Mouse (Mus musculus) E14TG2a.4 (cell line): ENCODE results near the gene Asb15.

Experiments
- H3K27me3 ChIP-seq: 2 replicates; pipeline ENCODE4 v1.6.1; 2014; ENCODE audit warnings: low read length, control low read depth; ENCODE audit not compliant: insufficient read depth
- H3K36me3 ChIP-seq: 2 replicates; pipeline ENCODE4 v1.6.1; 2014; ENCODE audit warnings: low read length, control low read depth; ENCODE audit not compliant: insufficient read depth
- H3K4me1 ChIP-seq: replicated peaks from 2 replicates; pipeline ENCODE4 v1.6.1; 2014; ENCODE audit warnings: low read depth, low read length, control low read depth
- H3K4me3 ChIP-seq: replicated peaks from 2 replicates; pipeline ENCODE4 v1.5.1; 2014; ENCODE audit warnings: mild to moderate bottlenecking, low read length
- H3K9me3 ChIP-seq: 2 replicates; pipeline ENCODE4 v1.6.1; 2014; ENCODE audit warnings: low read length, control low read depth
- CTCF ChIP-seq: conservative IDR thresholded peaks from 2 replicates; pipeline ENCODE4 v1.5.1; 2014; ENCODE audit warnings: low read length
- NANOG ChIP-seq: IDR thresholded peaks from 2 replicates; pipeline ENCODE4 v1.6.1; 2014; ENCODE audit warnings: borderline replicate concordance, low read length, mixed read lengths
- POU5F1 ChIP-seq: IDR thresholded peaks from 2 replicates; pipeline ENCODE4 v1.6.1; 2014; ENCODE audit warnings: low read length, borderline replicate concordance

The Asb15 gene

DNA sequence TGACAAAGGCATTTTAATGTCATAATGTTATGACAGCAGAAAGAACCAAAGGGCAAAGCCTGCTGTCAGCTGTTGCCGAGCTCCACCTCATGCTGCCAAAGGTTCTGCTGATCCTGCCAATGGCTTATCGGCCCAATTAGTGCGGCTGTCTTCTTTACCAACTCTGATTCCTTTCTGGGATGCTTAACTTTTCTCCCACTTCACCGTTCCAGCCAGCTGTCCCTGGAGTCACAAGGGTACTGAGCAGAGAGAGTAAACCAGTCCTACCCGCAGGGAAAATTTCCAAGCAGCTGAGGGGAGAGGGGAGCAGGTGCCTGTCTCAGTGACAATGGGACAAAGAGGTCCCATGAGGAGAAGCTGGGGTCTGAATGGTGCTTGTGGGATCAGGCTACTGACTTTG is 71.7 kb downstream of the Asb15 start:
- Histone ChIP-seq H3K4me3 (no peak overlapping the region), H3K27me3 (no peaks in the 10 kb centered on the region)
- TF ChIP-seq NANOG (no peak), CTCF (no peak), POU5F1 (no peak)

DNA sequence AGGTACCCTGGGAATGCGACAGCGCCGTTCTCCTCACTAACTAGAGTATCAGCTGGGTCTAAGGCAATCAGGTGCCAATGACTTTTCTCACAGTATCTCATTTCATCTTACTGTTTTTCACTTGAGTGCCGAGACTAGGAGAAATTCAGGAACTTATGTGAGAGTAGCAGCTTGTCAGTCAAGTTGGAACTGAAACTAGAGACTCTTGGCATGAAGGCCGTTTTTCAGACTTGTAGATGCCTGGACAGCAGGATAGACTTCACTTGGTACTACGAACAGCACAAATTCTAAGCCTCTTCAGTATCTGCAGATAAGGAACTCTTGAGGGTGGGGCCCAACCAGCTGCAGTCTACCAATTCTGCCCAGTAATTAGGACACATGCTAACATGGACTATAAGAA is 72.2 kb downstream of the Asb15 start:
- Histone ChIP-seq H3K27me3 (no peaks in the 10 kb centered on the region), H3K4me1 (no peaks in the 10 kb centered on the region), H3K4me3 (no peak overlapping the region), H3K36me3 (no peaks in the 10 kb centered on the region), H3K9me3 (no peaks in the 10 kb centered on the region)
- TF ChIP-seq NANOG (no peak), POU5F1 (no peak), CTCF (no peak)

More for the DNA sequence above, 71.7 kb downstream of the Asb15 start:
- Histone ChIP-seq H3K36me3 (no peaks in the 10 kb centered on the region), H3K9me3 (no peaks in the 10 kb centered on the region), H3K4me1 (no peaks in the 10 kb centered on the region)

DNA sequence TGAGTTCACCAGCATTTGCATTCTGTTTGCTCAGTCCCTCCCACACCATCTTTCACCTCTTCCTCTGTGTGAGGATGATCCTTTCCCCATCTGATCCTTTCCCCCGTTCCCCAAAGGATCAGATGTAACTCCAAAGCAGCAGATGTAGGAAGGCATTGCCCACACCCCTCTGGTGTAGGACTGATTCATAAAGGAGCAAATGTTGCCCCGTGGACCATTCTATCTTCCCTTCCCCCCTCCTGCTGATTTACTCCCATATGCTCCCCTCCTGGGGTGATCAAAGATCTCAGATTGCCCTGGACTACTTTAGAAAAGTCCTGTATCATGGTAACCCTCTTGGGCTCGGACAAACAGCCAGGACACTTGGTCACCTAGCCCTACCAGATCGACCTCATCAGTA is 72.8 kb downstream of the Asb15 start:
- TF ChIP-seq POU5F1 (no peak), NANOG (no peak), CTCF (no peak)
- Histone ChIP-seq H3K36me3 (no peaks in the 10 kb centered on the region), H3K27me3 (no peaks in the 10 kb centered on the region), H3K9me3 (peaks cover 2% of the 10 kb centered on the region; the same call in 1 of the 2 replicates), H3K4me1 (no peaks in the 10 kb centered on the region), H3K4me3 (no peak overlapping the region)

DNA sequence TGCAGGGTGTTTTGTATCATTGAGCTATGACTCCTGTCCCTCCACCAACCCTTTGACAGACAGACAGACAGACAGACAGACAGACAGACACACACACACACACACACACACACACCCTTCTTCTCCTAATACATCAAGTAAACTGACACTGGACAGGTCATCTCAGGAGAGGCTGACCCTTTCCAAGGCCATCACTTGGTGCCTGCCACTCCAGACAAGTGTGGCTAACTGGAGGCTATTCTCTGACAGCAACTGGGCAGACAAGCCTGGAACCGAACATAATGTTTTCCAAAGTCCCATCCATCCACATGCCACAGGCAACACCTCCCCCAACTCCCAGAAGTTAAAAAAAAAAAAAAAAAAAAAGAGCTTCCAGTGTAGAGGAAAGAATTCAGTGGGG is 73.7 kb downstream of the Asb15 start:
- peaks cover 12% of the 10 kb centered on the region for H3K9me3 ChIP-seq
- no peaks in the 10 kb centered on the region for H3K27me3 ChIP-seq
- TF ChIP-seq POU5F1: no peak
- no peak overlapping the region for H3K4me3 ChIP-seq
- H3K4me1 ChIP-seq: no peaks in the 10 kb centered on the region
- H3K36me3 ChIP-seq: no peaks in the 10 kb centered on the region

DNA sequence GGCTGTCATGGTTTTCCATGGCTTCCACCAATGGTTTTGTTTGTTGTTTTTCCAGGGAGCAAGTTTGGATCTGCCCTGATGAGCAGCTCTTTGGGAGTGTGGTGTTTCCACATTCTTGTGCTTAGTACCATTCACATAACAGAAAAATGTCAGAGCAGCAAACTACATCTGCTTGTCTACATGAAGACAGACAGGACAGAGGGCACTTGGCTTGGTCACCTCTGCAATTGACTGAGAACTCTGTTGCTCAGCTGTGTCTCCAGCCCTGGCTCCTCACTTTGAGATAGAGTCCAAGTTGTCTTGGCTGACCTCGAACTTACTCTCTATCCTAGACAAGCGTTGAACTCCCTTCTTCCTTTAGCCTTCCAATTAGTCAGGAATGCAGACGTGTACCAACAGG is 74.4 kb downstream of the Asb15 start:
- Histone ChIP-seq H3K4me1 (no peaks in the 10 kb centered on the region), H3K36me3 (no peaks in the 10 kb centered on the region), H3K27me3 (no peaks in the 10 kb centered on the region), H3K4me3 (no peak overlapping the region), H3K9me3 (peaks cover 18% of the 10 kb centered on the region)
- TF ChIP-seq NANOG: no peak
- no peak for TF ChIP-seq POU5F1
- no peak for TF ChIP-seq CTCF

DNA sequence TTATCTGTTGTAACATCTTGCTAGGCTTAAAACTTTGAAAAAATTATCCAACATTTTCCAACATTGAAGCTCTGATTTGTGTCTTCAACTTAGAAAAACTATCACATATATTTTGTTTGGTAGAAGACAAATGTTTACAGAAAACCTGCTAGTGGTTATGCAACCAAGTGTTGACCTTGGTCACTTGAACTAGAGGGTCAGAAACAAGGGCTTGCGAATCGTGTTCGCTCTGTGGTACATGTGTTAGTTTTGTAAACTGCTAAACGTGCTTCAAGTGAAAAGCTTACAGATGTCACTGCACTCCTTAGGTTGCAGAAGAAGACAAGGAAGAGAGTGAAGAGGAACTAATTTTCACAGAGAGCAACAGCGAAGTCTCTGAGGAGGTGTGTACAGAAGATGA is 75.0 kb downstream of the Asb15 start:
- TF ChIP-seq NANOG (no peak), CTCF (no peak), POU5F1 (no peak)
- no peak overlapping the region for H3K4me3 ChIP-seq
- no peaks in the 10 kb centered on the region for H3K4me1 ChIP-seq
- H3K9me3 ChIP-seq: peaks cover 22% of the 10 kb centered on the region
- H3K27me3 ChIP-seq: no peaks in the 10 kb centered on the region
- H3K36me3 ChIP-seq: no peaks in the 10 kb centered on the region

DNA sequence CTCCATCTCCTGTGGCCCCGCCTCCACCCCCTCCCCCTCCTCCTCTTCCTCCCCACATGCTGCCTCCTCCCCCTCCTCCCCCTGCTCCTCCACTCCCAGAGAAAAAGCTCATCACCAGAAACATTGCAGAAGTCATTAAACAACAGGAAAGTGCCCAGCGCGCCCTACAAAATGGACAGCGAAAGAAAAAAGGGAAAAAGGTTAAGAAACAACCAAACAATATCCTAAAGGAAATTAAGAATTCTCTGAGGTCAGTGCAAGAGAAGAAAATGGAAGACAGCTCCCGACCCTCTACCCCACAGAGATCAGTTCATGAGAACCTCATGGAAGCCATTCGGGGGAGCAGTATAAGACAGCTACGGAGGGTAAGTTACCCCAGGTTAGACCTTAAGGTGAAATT is 76.3 kb downstream of the Asb15 start:
- H3K4me3 ChIP-seq: no peak overlapping the region
- no peaks in the 10 kb centered on the region for H3K4me1 ChIP-seq
- no peaks in the 10 kb centered on the region for H3K36me3 ChIP-seq
- TF ChIP-seq NANOG (no peak), CTCF (no peak), POU5F1 (no peak)
- peaks cover 22% of the 10 kb centered on the region for H3K9me3 ChIP-seq
- no peaks in the 10 kb centered on the region for H3K27me3 ChIP-seq

DNA sequence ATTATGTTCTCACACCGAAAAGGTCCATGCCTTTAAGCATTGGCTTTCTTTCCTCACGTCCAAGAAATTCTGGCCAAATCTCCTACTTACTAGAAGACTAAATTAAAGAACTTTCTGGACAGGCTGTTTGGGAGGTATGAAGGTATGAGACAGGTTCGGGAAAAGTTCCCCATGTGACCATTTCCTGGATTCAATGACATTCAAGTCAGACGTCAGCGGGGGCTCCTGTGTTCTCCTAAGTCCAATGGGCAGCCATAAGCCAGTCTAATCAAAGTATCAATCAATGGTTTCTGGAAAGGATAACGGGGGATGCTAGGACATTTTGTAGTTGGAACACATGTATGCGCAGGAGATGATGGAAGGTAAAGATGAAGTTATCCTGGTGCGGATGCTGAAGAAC is 77.7 kb downstream of the Asb15 start:
- no peak overlapping the region for H3K4me3 ChIP-seq
- TF ChIP-seq CTCF: no peak
- H3K36me3 ChIP-seq: no peaks in the 10 kb centered on the region
- no peaks in the 10 kb centered on the region for H3K4me1 ChIP-seq
- no peaks in the 10 kb centered on the region for H3K27me3 ChIP-seq
- peaks cover 22% of the 10 kb centered on the region for H3K9me3 ChIP-seq

DNA sequence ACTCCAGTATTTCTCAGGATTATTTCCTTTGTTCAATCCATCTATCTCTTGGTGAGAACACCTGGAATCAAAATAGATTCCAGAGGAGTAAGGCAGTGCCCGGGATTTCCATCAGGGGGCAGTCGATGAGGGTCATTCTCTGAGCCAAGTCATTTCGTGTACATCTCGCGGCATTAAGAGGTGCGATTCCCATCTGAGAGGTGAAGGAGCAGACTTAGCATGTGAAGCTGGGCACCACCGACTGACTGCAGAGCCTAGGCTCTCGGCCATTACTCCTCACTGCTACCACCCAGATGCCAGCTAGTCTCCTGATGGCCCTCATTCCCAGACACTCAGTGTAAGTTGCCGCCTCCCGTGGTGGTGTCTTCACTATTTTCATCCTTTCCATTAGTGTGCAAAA is 78.6 kb downstream of the Asb15 start:
- H3K27me3 ChIP-seq: no peaks in the 10 kb centered on the region
- TF ChIP-seq CTCF: no peak
- no peak for TF ChIP-seq POU5F1
- TF ChIP-seq NANOG: no peak

DNA sequence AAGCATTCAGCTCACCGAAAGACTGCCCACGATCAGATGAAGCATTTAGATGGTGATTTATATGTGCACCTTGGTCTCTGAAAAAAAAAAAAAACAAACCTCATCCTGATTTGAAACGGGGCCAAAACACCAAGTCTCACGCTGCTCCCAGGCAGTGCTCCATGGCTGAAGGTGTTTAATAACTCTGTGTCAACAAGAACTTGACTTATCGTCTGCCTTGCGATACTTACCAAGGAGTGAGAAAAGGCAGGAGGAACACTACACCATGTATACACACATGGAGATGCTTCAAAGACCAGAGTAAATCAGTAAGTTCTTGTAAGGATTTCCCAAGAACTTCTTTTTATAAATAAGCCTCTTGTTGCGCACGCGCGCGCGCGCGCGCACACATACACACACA is 79.6 kb downstream of the Asb15 start:
- H3K27me3 ChIP-seq: no peaks in the 10 kb centered on the region
- H3K4me1 ChIP-seq: no peaks in the 10 kb centered on the region
- H3K4me3 ChIP-seq: no peak overlapping the region
- H3K36me3 ChIP-seq: 0 out of 2 replicates have a peak, but pooled peaks cover under 1% of the 10 kb centered on the region
- no peak for TF ChIP-seq POU5F1
- no peak for TF ChIP-seq CTCF
- no peak for TF ChIP-seq NANOG
- H3K9me3 ChIP-seq: peaks cover 22% of the 10 kb centered on the region

More for the DNA sequence above, 78.6 kb downstream of the Asb15 start:
- Histone ChIP-seq H3K4me3 (no peak overlapping the region), H3K9me3 (peaks cover 22% of the 10 kb centered on the region), H3K4me1 (no peaks in the 10 kb centered on the region), H3K36me3 (no peaks in the 10 kb centered on the region)
